Mouse (Mus musculus) thymus, adult 2 months (tissue): ENCODE measurements around the gene Dner.

Experiments used
- CTCF ChIP-seq: fragments of 200-500 bp; IDR thresholded peaks from 2 replicates; pipeline ENCODE4 v1.5.1; 2012; ENCODE audit warnings: mild to moderate bottlenecking, control low read depth, low read length, moderate library complexity, borderline replicate concordance; ENCODE audit not compliant: control insufficient read depth, poor library complexity, insufficient read depth; ENCODE audit errors: extremely low read depth
- POLR2A ChIP-seq: fragments of 200-500 bp; IDR thresholded peaks from 2 replicates; pipeline ENCODE4 v1.6.1; 2012; ENCODE audit warnings: mild to moderate bottlenecking, low read length, control low read depth, moderate library complexity; ENCODE audit not compliant: control insufficient read depth, poor library complexity, insufficient read depth; ENCODE audit errors: extremely low read depth

GRCm38 (mm10) chr1:84621308-84621707, 74.7 kb downstream of the Dner start:
- TF ChIP-seq CTCF (no peak), POLR2A (no peak)
